Mouse (Mus musculus): ENCODE measurements around the gene Itgax. TPM values are rescaled to one million over a fixed set of nuclear protein-coding genes. Genes with fewer than 3 reads are reported as not detected.

The Itgax gene
- 1.3 and 2.4 TPM in 2 replicates for total RNA-seq (2017)

GRCm38 (mm10) chr7:128128741-128129720 is at the start of gene Itgax:
Gene Itgax (plus strand): TSS chr7:128129547.
- peak; percentile 49 to 55 for ATAC-seq (replicated peaks in 1 of 2; ENCODE audit: insufficient read depth in 1 of 2, low FRiP score in 2 of 2, low TSS enrichment in 1 of 2, low read depth in 1 of 2, poor library complexity in 2 of 2, severe bottlenecking in 2 of 2)

- ATAC-seq (replicated peaks in 1 of 2; ENCODE audit: insufficient read depth in 1 of 2, low FRiP score in 2 of 2, low TSS enrichment in 1 of 2, low read depth in 1 of 2, poor library complexity in 2 of 2, severe bottlenecking in 2 of 2): no peak
Observed at GRCm38 (mm10) chr7:128080012-128080411, 49.3 kb upstream of the Itgax start.

GRCm38 (mm10) chr7:128089141-128089540 is 40.2 kb upstream of the Itgax start:
- ATAC-seq (replicated peaks in 1 of 2; ENCODE audit: insufficient read depth in 1 of 2, low FRiP score in 2 of 2, low TSS enrichment in 1 of 2, low read depth in 1 of 2, poor library complexity in 2 of 2, severe bottlenecking in 2 of 2): peak; percentile 60 to 62

- ATAC-seq (replicated peaks in 1 of 2; ENCODE audit: insufficient read depth in 1 of 2, low FRiP score in 2 of 2, low TSS enrichment in 1 of 2, low read depth in 1 of 2, poor library complexity in 2 of 2, severe bottlenecking in 2 of 2): no peak
Observed at GRCm38 (mm10) chr7:128098135-128098534, 31.2 kb upstream of the Itgax start.

GRCm38 (mm10) chr7:128100742-128101357 is 28.5 kb upstream of the Itgax start:
- ATAC-seq (replicated peaks in 1 of 2; ENCODE audit: insufficient read depth in 1 of 2, low FRiP score in 2 of 2, low TSS enrichment in 1 of 2, low read depth in 1 of 2, poor library complexity in 2 of 2, severe bottlenecking in 2 of 2): no peak

GRCm38 (mm10) chr7:128105246-128105645 is 24.1 kb upstream of the Itgax start:
- no peak; a peak in 1 of 4 replicates for ATAC-seq (replicated peaks in 1 of 2; ENCODE audit: insufficient read depth in 1 of 2, low FRiP score in 2 of 2, low TSS enrichment in 1 of 2, low read depth in 1 of 2, poor library complexity in 2 of 2, severe bottlenecking in 2 of 2)

GRCm38 (mm10) chr7:128107462-128107861 is 21.9 kb upstream of the Itgax start:
- ATAC-seq (replicated peaks in 1 of 2; ENCODE audit: insufficient read depth in 1 of 2, low FRiP score in 2 of 2, low TSS enrichment in 1 of 2, low read depth in 1 of 2, poor library complexity in 2 of 2, severe bottlenecking in 2 of 2): no peak

GRCm38 (mm10) chr7:128110314-128110713 is 19.0 kb upstream of the Itgax start:
- no peak for ATAC-seq (replicated peaks in 1 of 2; ENCODE audit: insufficient read depth in 1 of 2, low FRiP score in 2 of 2, low TSS enrichment in 1 of 2, low read depth in 1 of 2, poor library complexity in 2 of 2, severe bottlenecking in 2 of 2)

GRCm38 (mm10) chr7:128112131-128112530 is 17.2 kb upstream of the Itgax start:
- ATAC-seq (replicated peaks in 1 of 2; ENCODE audit: insufficient read depth in 1 of 2, low FRiP score in 2 of 2, low TSS enrichment in 1 of 2, low read depth in 1 of 2, poor library complexity in 2 of 2, severe bottlenecking in 2 of 2): no peak

- no peak for ATAC-seq (replicated peaks in 1 of 2; ENCODE audit: insufficient read depth in 1 of 2, low FRiP score in 2 of 2, low TSS enrichment in 1 of 2, low read depth in 1 of 2, poor library complexity in 2 of 2, severe bottlenecking in 2 of 2)
Observed at GRCm38 (mm10) chr7:128114371-128115105, 14.8 kb upstream of the Itgax start.

- peak; percentile 17 to 46; a peak in 3 of 4 replicates for ATAC-seq (replicated peaks in 1 of 2; ENCODE audit: insufficient read depth in 1 of 2, low FRiP score in 2 of 2, low TSS enrichment in 1 of 2, low read depth in 1 of 2, poor library complexity in 2 of 2, severe bottlenecking in 2 of 2)
Observed at GRCm38 (mm10) chr7:128115211-128115958, 14.0 kb upstream of the Itgax start.

GRCm38 (mm10) chr7:128116396-128116795 is 13.0 kb upstream of the Itgax start:
- no peak for ATAC-seq (replicated peaks in 1 of 2; ENCODE audit: insufficient read depth in 1 of 2, low FRiP score in 2 of 2, low TSS enrichment in 1 of 2, low read depth in 1 of 2, poor library complexity in 2 of 2, severe bottlenecking in 2 of 2)

- ATAC-seq (replicated peaks in 1 of 2; ENCODE audit: insufficient read depth in 1 of 2, low FRiP score in 2 of 2, low TSS enrichment in 1 of 2, low read depth in 1 of 2, poor library complexity in 2 of 2, severe bottlenecking in 2 of 2): no peak
Observed at GRCm38 (mm10) chr7:128119726-128120490, 9.4 kb upstream of the Itgax start.

- no peak for ATAC-seq (replicated peaks in 1 of 2; ENCODE audit: insufficient read depth in 1 of 2, low FRiP score in 2 of 2, low TSS enrichment in 1 of 2, low read depth in 1 of 2, poor library complexity in 2 of 2, severe bottlenecking in 2 of 2)
Observed at GRCm38 (mm10) chr7:128132148-128132547, 2.8 kb downstream of the Itgax start.

GRCm38 (mm10) chr7:128133596-128133995 is 4.2 kb downstream of the Itgax start:
- ATAC-seq (replicated peaks in 1 of 2; ENCODE audit: insufficient read depth in 1 of 2, low FRiP score in 2 of 2, low TSS enrichment in 1 of 2, low read depth in 1 of 2, poor library complexity in 2 of 2, severe bottlenecking in 2 of 2): peak; percentile 67 to 83

- no peak for ATAC-seq (replicated peaks in 1 of 2; ENCODE audit: insufficient read depth in 1 of 2, low FRiP score in 2 of 2, low TSS enrichment in 1 of 2, low read depth in 1 of 2, poor library complexity in 2 of 2, severe bottlenecking in 2 of 2)
Observed at GRCm38 (mm10) chr7:128136927-128137326, 7.6 kb downstream of the Itgax start.
